Mouse (Mus musculus) CH12.LX (cell line): ENCODE data around the gene Spns3. TPM values are rescaled to one million over a fixed set of nuclear protein-coding genes. Genes with fewer than 3 reads are reported as not detected.

Experiments
- DNase-seq: peaks from one replicate; pipeline ENCODE4 v3.0.0-alpha.2; 2013; ENCODE audit errors: extremely low read depth
- H3K27ac ChIP-seq: 2 replicates; pipeline ENCODE4 v1.5.1; 2012; ENCODE audit warnings: low read depth, mild to moderate bottlenecking, control low read depth, moderate library complexity; ENCODE audit not compliant: insufficient read depth
- H3K27me3 ChIP-seq: replicated peaks from 2 replicates; pipeline ENCODE3; 2012; ENCODE audit warnings: inconsistent platforms
- H3K36me3 ChIP-seq, 2 experiments: replicated peaks in 1 of 2; 2 replicates each; pipeline versions ENCODE3 to v1.6.1; 2012; ENCODE audit warnings: inconsistent platforms in 1 of 2, low read length in 1 of 2, mild to moderate bottlenecking in 1 of 2, mixed read lengths in 1 of 2, moderate library complexity in 1 of 2; ENCODE audit not compliant: control insufficient read depth in 1 of 2, insufficient read depth in 1 of 2
- H3K4me1 ChIP-seq, 2 experiments: 2 replicates each; pipeline ENCODE4 v1.6.1; 2012; ENCODE audit warnings: inconsistent platforms in 1 of 2, moderate library complexity in 1 of 2; ENCODE audit not compliant: insufficient read depth in 2 of 2, control insufficient read depth in 1 of 2
- H3K4me2 ChIP-seq: 2 replicates; pipeline ENCODE4 v1.6.1; 2012; ENCODE audit warnings: low read depth, mild to moderate bottlenecking, control low read depth; ENCODE audit not compliant: poor library complexity, insufficient read depth, severe bottlenecking
- H3K4me3 ChIP-seq, 3 experiments: fragments of 150-350 bp in 1 of 3; sonication (generic) in 1 of 3; replicated peaks in 1 of 3; 2 replicates each; pipeline versions ENCODE3 to v1.5.1; 2011 to 2012; ENCODE audit warnings: low read depth in 2 of 3, low read length in 2 of 3, mild to moderate bottlenecking in 2 of 3, moderate library complexity in 2 of 3, control low read depth in 1 of 3, improper control_type of control experiment in 1 of 3, inconsistent platforms in 1 of 3, mixed read lengths in 1 of 3; ENCODE audit not compliant: poor library complexity in 1 of 3
- H3K79me2 ChIP-seq: replicated peaks from 2 replicates; pipeline ENCODE4 v1.6.1; 2012; ENCODE audit warnings: mild to moderate bottlenecking, moderate library complexity; ENCODE audit not compliant: control insufficient read depth, poor library complexity, insufficient read depth, severe bottlenecking; ENCODE audit errors: extremely low read depth
- H3K9ac ChIP-seq: 2 replicates; pipeline ENCODE4 v1.6.1; 2012; ENCODE audit warnings: low read depth, mild to moderate bottlenecking, control low read depth, moderate library complexity; ENCODE audit not compliant: insufficient read depth
- H3K9me3 ChIP-seq: replicated peaks from 2 replicates; pipeline ENCODE3; 2012; ENCODE audit warnings: low read length, inconsistent platforms, mixed read lengths
- BHLHE40 ChIP-seq: IDR thresholded peaks from 2 replicates; pipeline ENCODE4 v1.6.1; 2011; ENCODE audit warnings: mild to moderate bottlenecking, low read depth, low read length, improper control_type of control experiment
- CHD1 ChIP-seq: IDR thresholded peaks from 2 replicates; pipeline ENCODE4 v1.6.1; 2012; ENCODE audit warnings: low read depth, low read length, improper control_type of control experiment, inconsistent platforms
- CHD2 ChIP-seq: IDR thresholded peaks from 2 replicates; pipeline ENCODE4 v1.6.1; 2011; ENCODE audit warnings: low read length, improper control_type of control experiment
- E2F4 ChIP-seq: IDR thresholded peaks from 2 replicates; pipeline ENCODE4 v1.6.1; 2011; ENCODE audit warnings: low read depth, low read length, improper control_type of control experiment; ENCODE audit not compliant: insufficient replicate concordance
- ETS1 ChIP-seq: conservative IDR thresholded peaks from 2 replicates; pipeline ENCODE4 v1.6.1; 2012; ENCODE audit warnings: low read depth, mild to moderate bottlenecking, inconsistent platforms, low read length, improper control_type of control experiment, moderate library complexity
- HCFC1 ChIP-seq: IDR thresholded peaks from 2 replicates; pipeline ENCODE4 v1.6.1; 2012; ENCODE audit warnings: low read depth, mild to moderate bottlenecking, inconsistent platforms, low read length, improper control_type of control experiment
- IRF4 ChIP-seq: IDR thresholded peaks from 2 replicates; pipeline ENCODE4 v1.6.1; 2014; ENCODE audit warnings: low read depth, mild to moderate bottlenecking, inconsistent platforms, low read length, improper control_type of control experiment
- JUN ChIP-seq: IDR thresholded peaks from 2 replicates; pipeline ENCODE4 v1.6.1; 2011; ENCODE audit warnings: low read depth, mild to moderate bottlenecking, low read length, improper control_type of control experiment, moderate library complexity; ENCODE audit not compliant: insufficient read depth
- JUND ChIP-seq: conservative IDR thresholded peaks from 2 replicates; pipeline ENCODE4 v1.6.1; 2011; ENCODE audit warnings: low read depth, low read length, improper control_type of control experiment
- MAFK ChIP-seq: IDR thresholded peaks from 2 replicates; pipeline ENCODE4 v1.6.1; 2011; ENCODE audit warnings: low read length, improper control_type of control experiment; ENCODE audit not compliant: insufficient replicate concordance
- MAX ChIP-seq: IDR thresholded peaks from 2 replicates; pipeline ENCODE4 v1.6.1; 2011; ENCODE audit warnings: low read length, improper control_type of control experiment
- MEF2A ChIP-seq: IDR thresholded peaks from 2 replicates; pipeline ENCODE4 v1.6.1; 2014; ENCODE audit warnings: low read depth, mild to moderate bottlenecking, inconsistent platforms, low read length, improper control_type of control experiment, borderline replicate concordance
- MXI1 ChIP-seq: IDR thresholded peaks from 2 replicates; pipeline ENCODE4 v1.6.1; 2011; ENCODE audit warnings: mild to moderate bottlenecking, low read depth, low read length, improper control_type of control experiment
- NRF1 ChIP-seq: IDR thresholded peaks from 2 replicates; pipeline ENCODE4 v1.6.1; 2014; ENCODE audit warnings: low read depth, mild to moderate bottlenecking, inconsistent platforms, low read length, improper control_type of control experiment, moderate library complexity
- PAX5 ChIP-seq: IDR thresholded peaks from 2 replicates; pipeline ENCODE4 v1.6.1; 2012; ENCODE audit warnings: low read length, inconsistent platforms, mixed read lengths
- POLR2A ChIP-seq: IDR thresholded peaks from 2 replicates; pipeline ENCODE4 v1.6.1; 2011; ENCODE audit warnings: low read depth, mild to moderate bottlenecking, improper control_type of control experiment, low read length
- POLR2AphosphoS2 ChIP-seq: IDR thresholded peaks from 2 replicates; pipeline ENCODE4 v1.6.1; 2011; ENCODE audit warnings: low read depth, low read length, improper control_type of control experiment
- RCOR1 ChIP-seq: conservative IDR thresholded peaks from 2 replicates; pipeline ENCODE4 v1.6.1; 2012; ENCODE audit warnings: low read depth, mild to moderate bottlenecking, inconsistent platforms, low read length, improper control_type of control experiment
- SIN3A ChIP-seq: IDR thresholded peaks from 2 replicates; pipeline ENCODE4 v1.6.1; 2012; ENCODE audit warnings: low read length, improper control_type of control experiment, inconsistent platforms
- UBTF ChIP-seq: IDR thresholded peaks from 2 replicates; pipeline ENCODE4 v1.6.1; 2012; ENCODE audit warnings: low read depth, mild to moderate bottlenecking, inconsistent platforms, low read length, improper control_type of control experiment, moderate library complexity
- USF1 ChIP-seq: IDR thresholded peaks from 2 replicates; pipeline ENCODE4 v1.6.1; 2014; ENCODE audit warnings: low read depth, mild to moderate bottlenecking, inconsistent platforms, low read length, improper control_type of control experiment
- USF2 ChIP-seq: conservative IDR thresholded peaks from 2 replicates; pipeline ENCODE4 v1.6.1; 2011; ENCODE audit warnings: low read depth, low read length, improper control_type of control experiment
- ZC3H11A ChIP-seq: IDR thresholded peaks from 2 replicates; pipeline ENCODE4 v1.6.1; 2012; ENCODE audit warnings: low read depth, mild to moderate bottlenecking, inconsistent platforms, low read length, improper control_type of control experiment
- ZMIZ1 ChIP-seq: IDR thresholded peaks from 2 replicates; pipeline ENCODE4 v1.6.1; 2012; ENCODE audit warnings: low read depth, mild to moderate bottlenecking, inconsistent platforms, low read length, improper control_type of control experiment
- dilution Hi-C: fragments of 300-500 bp; cut with MboI; formaldehyde crosslinking; loops from 2 replicates; pipeline ENCODE4 v1.14.3; 2020; ENCODE audit warnings: low sequenced_read_pairs; ENCODE audit not compliant: extremely low pct_unique_long_range_greater_than_20kb, extremely low pct_ligation_motif_present
- in situ Hi-C: fragments of 300-500 bp; cut with MboI; formaldehyde crosslinking; loops from 3 replicates; pipeline ENCODE4 v1.14.3; 2019; ENCODE audit warnings: low sequenced_read_pairs, low pct_ligation_motif_present, low pct_unique_long_range_greater_than_20kb, mixed read lengths
- polyA plus RNA-seq: library from polyadenylated mRNA; unstranded; fragments of >175 nt; gene quantifications from 2 replicates; pipeline ENCODE4 v1.2.1, GENCODE M21; 2012; ENCODE audit warnings: low read depth; ENCODE audit not compliant: insufficient read length
- total RNA-seq, 2 experiments: library from RNA; depleted of rRNA; stranded (reverse); fragments of 300-350 nt in 1 of 2; fragments of >200 nt in 1 of 2; gene quantifications; 2 replicates each; pipeline ENCODE4 v1.2.3; 2012 to 2014

The Spns3 gene
- total and polyA plus RNA-seq, 3 experiments = 0.21 to 1.8 (median 1.0) TPM

DNA sequence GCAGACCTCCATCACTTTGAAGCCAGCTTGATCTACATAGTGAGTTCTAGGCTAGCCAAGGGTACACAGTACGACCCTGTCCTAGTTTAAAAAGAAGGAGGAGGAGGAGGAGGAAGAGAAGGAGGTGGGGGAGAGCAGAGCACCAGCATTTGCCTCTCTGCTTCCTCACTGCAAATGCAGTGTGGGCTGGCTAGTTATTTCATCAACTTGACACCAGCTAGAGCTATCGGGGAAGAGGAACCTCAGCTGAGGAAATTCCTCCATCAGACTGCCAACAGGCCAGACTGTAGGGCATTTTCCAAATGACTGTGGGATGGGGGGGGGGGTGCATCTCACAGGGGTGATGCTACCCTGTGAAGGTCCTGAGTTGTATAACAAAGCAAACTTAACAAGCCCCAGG, 31.9 kb downstream of the Spns3 start:
- H3K9ac ChIP-seq = no peak overlapping the region
- H3K4me1 ChIP-seq = peaks cover 5 to 13% of the 10 kb centered on the region in 2 experiments
- dilution Hi-C loops (no loop called here), in situ Hi-C loops (no loop called here)
- H3K4me3 ChIP-seq = no peak overlapping the region
- TF ChIP-seq E2F4 (no peak), USF1 (no peak), MAFK (no peak), MAX (no peak), RCOR1 (no peak), IRF4 (no peak), HCFC1 (no peak), MEF2A (no peak), MXI1 (no peak)
- H3K27ac ChIP-seq = no peak overlapping the region
- no peaks in the 10 kb centered on the region for H3K79me2 ChIP-seq
- H3K4me2 ChIP-seq = no peak overlapping the region
- peaks cover 5% of the 10 kb centered on the region for H3K9me3 ChIP-seq
- H3K36me3 ChIP-seq = no peaks in the 10 kb centered on the region
- H3K27me3 ChIP-seq = no peaks in the 10 kb centered on the region
- no peak for DNase-seq

GRCm38 (mm10) chr11:72514967-72515366, 35.3 kb downstream of the Spns3 start:
- DNase-seq = no peak
- dilution Hi-C loops (no loop called here), in situ Hi-C loops (no loop called here)
- H3K4me3 ChIP-seq = no peak overlapping the region
- H3K79me2 ChIP-seq = no peaks in the 10 kb centered on the region
- H3K9ac ChIP-seq = no peak overlapping the region
- H3K27ac ChIP-seq = no peak overlapping the region
- peaks cover 3 to 6% of the 10 kb centered on the region in 2 experiments; a peak in 3 of 4 replicates for H3K4me1 ChIP-seq
- H3K27me3 ChIP-seq = no peaks in the 10 kb centered on the region
- H3K36me3 ChIP-seq = no peaks in the 10 kb centered on the region
- H3K4me2 ChIP-seq = no peak overlapping the region
- peaks cover 5% of the 10 kb centered on the region for H3K9me3 ChIP-seq
- no peak for TF ChIP-seq ETS1
- no peak for TF ChIP-seq USF1
- no peak for TF ChIP-seq JUN
- TF ChIP-seq POLR2A = no peak
- TF ChIP-seq POLR2AphosphoS2 = no peak
- no peak for TF ChIP-seq USF2

DNA sequence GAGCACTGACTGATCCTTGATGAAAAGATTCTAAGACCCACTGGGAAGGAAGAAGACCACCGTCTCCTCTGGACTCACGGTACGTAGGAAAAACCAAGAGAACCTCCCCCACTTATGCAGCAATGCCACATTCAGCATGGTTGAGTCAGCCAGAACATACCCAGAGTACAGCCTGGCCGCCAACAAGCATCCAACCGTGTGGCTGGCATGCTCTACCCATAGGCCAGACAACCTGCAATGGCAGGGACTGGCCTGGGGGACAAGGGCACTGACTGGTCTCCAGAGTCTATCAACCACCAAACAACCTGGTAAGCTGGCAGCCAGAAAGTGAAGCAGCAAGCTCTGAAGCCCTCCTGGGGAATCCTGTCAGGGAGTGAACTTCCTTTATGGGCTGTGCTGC, 41.7 kb downstream of the Spns3 start:
- H3K4me1 ChIP-seq = peaks cover 0 to 11% of the 10 kb centered on the region in 2 experiments; a peak in 1 of 4 replicates
- H3K9me3 ChIP-seq = no peaks in the 10 kb centered on the region
- TF ChIP-seq MEF2A (no peak), IRF4 (no peak), CHD2 (no peak), USF1 (no peak), ZMIZ1 (no peak), USF2 (no peak), UBTF (no peak), E2F4 (no peak), ZC3H11A (no peak), HCFC1 (no peak), POLR2AphosphoS2 (no peak), PAX5 (no peak), BHLHE40 (no peak), CHD1 (no peak), ETS1 (no peak), JUND (no peak), POLR2A (no peak), MXI1 (no peak), NRF1 (no peak), SIN3A (no peak)
- TF ChIP-seq, all 38 proteins: peak for 0
- Histone ChIP-seq H3K4me3 (no peak overlapping the region), H3K9ac (no peak overlapping the region), H3K79me2 (no peaks in the 10 kb centered on the region), H3K4me2 (no peak overlapping the region), H3K27me3 (peaks cover 10% of the 10 kb centered on the region), H3K27ac (no peak overlapping the region), H3K36me3 (no peaks in the 10 kb centered on the region)
- in situ Hi-C loops (no loop called here), dilution Hi-C loops (no loop called here)
- no peak for DNase-seq
